Mouse (Mus musculus): Measurements from ENCODE around the gene Smg7. TPM values are rescaled to one million over a fixed set of nuclear protein-coding genes. Genes with fewer than 3 reads are reported as not detected.
A peak's percentile ranks its signal among the peaks of the same experiment; 100 is the strongest.

Smg7 gene
- polyA plus RNA-seq, 1 experiment from 2014 or later, result 21.9 TPM

- WGBS, result 61% methylated on average over 7 of the region's 7 CpGs
These were observed 81.3 kb downstream of the Smg7 start for GRCm38 (mm10) chr1:152820911-152821695.

GRCm38 (mm10) chr1:152819558-152819957 is 82.9 kb downstream of the Smg7 start:
- Histone ChIP-seq H3K36me3 (no peaks in the 10 kb centered on the region), H3K27me3 (no peaks in the 10 kb centered on the region), H3K27ac (no peak overlapping the region), H3K9me3 (replicated peaks) (no peaks in the 10 kb centered on the region; the same call in 1 of the 2 replicates), H3K9ac (no peak overlapping the region), H3K4me1 (replicated peaks) (peaks cover 39% of the 10 kb centered on the region), H3K4me3 (no peak overlapping the region), H3K4me2 (no peak overlapping the region)
- WGBS, result 78% methylated on average over 6 of the region's 6 CpGs
- no peak for ATAC-seq (replicated peaks; ENCODE audit: insufficient number of reproducible peaks, insufficient read depth, low FRiP score, low read depth)

More at GRCm38 (mm10) chr1:152820911-152821695, 81.3 kb downstream of the Smg7 start:
- Histone ChIP-seq H3K9me3 (replicated peaks) (no peaks in the 10 kb centered on the region; the same call in 1 of the 2 replicates), H3K27ac (no peak overlapping the region), H3K9ac (no peak overlapping the region), H3K4me1 (replicated peaks) (peaks cover 24% of the 10 kb centered on the region), H3K4me3 (no peak overlapping the region), H3K27me3 (no peaks in the 10 kb centered on the region), H3K4me2 (no peak overlapping the region), H3K36me3 (no peaks in the 10 kb centered on the region)
- no peak for ATAC-seq (replicated peaks; ENCODE audit: insufficient number of reproducible peaks, insufficient read depth, low FRiP score, low read depth)

GRCm38 (mm10) chr1:152817794-152818193 is 84.7 kb downstream of the Smg7 start:
- H3K9me3 ChIP-seq (replicated peaks), result no peaks in the 10 kb centered on the region; the same call in 1 of the 2 replicates
- H3K9ac ChIP-seq, result no peak overlapping the region
- peak; percentile 78 for ATAC-seq (replicated peaks; ENCODE audit: insufficient number of reproducible peaks, insufficient read depth, low FRiP score, low read depth)
- peaks cover 39% of the 10 kb centered on the region for H3K4me1 ChIP-seq (replicated peaks)
- 12% methylated on average over 10 of the region's 10 CpGs for WGBS
- no peaks in the 10 kb centered on the region for H3K36me3 ChIP-seq
- no peak overlapping the region for H3K4me3 ChIP-seq
- H3K27me3 ChIP-seq, result no peaks in the 10 kb centered on the region
- H3K4me2 ChIP-seq, result peak overlapping the region; percentile 14; the same call in 1 of the 2 replicates
- H3K27ac ChIP-seq, result peak overlapping the region; percentile 74

GRCm38 (mm10) chr1:152817027-152817769 is 85.2 kb downstream of the Smg7 start:
- no peak overlapping the region for H3K4me3 ChIP-seq
- H3K9ac ChIP-seq, result no peak overlapping the region
- no peaks in the 10 kb centered on the region for H3K9me3 ChIP-seq (replicated peaks)
- no peaks in the 10 kb centered on the region for H3K27me3 ChIP-seq
- peak overlapping the region; percentile 74 for H3K27ac ChIP-seq
- WGBS, result 32% methylated on average over 12 of the region's 12 CpGs
- no peak for ATAC-seq (replicated peaks; ENCODE audit: insufficient number of reproducible peaks, insufficient read depth, low FRiP score, low read depth)
- no peaks in the 10 kb centered on the region for H3K36me3 ChIP-seq
- H3K4me2 ChIP-seq, result peak overlapping the region; percentile 14; the same call in 1 of the 2 replicates
- H3K4me1 ChIP-seq (replicated peaks), result peaks cover 40% of the 10 kb centered on the region

- Histone ChIP-seq H3K36me3 (no peaks in the 10 kb centered on the region), H3K4me3 (no peak overlapping the region), H3K9ac (no peak overlapping the region), H3K4me1 (replicated peaks) (peaks cover 39% of the 10 kb centered on the region), H3K27me3 (no peaks in the 10 kb centered on the region), H3K4me2 (peak overlapping the region; percentile 33; the same call in 1 of the 2 replicates), H3K27ac (no peak overlapping the region), H3K9me3 (replicated peaks) (no peaks in the 10 kb centered on the region)
- peak; percentile 27 for ATAC-seq (replicated peaks; ENCODE audit: insufficient number of reproducible peaks, insufficient read depth, low FRiP score, low read depth)
- 41% methylated on average over 7 of the region's 7 CpGs for WGBS
These were observed 87.2 kb downstream of the Smg7 start for GRCm38 (mm10) chr1:152815265-152815701.

GRCm38 (mm10) chr1:152810533-152811439 is 91.7 kb downstream of the Smg7 start:
- WGBS, result 75% methylated on average over 13 of the region's 13 CpGs
- H3K27me3 ChIP-seq, result no peaks in the 10 kb centered on the region

GRCm38 (mm10) chr1:152809541-152810252 is 92.7 kb downstream of the Smg7 start:
- Histone ChIP-seq H3K9me3 (replicated peaks) (no peaks in the 10 kb centered on the region), H3K4me3 (no peak overlapping the region), H3K27ac (peak overlapping the region; percentile 72), H3K36me3 (no peaks in the 10 kb centered on the region), H3K9ac (no peak overlapping the region), H3K4me1 (replicated peaks) (peaks cover 9% of the 10 kb centered on the region; the same call in 1 of the 2 replicates), H3K27me3 (no peaks in the 10 kb centered on the region), H3K4me2 (no peak overlapping the region)
- ATAC-seq (replicated peaks; ENCODE audit: insufficient number of reproducible peaks, insufficient read depth, low FRiP score, low read depth), result peak; percentile 80; the same call in 1 of the 2 replicates
- WGBS, result 27% methylated on average over 8 of the region's 8 CpGs

More at GRCm38 (mm10) chr1:152810533-152811439, 91.7 kb downstream of the Smg7 start:
- Histone ChIP-seq H3K4me1 (replicated peaks) (peaks cover 20% of the 10 kb centered on the region), H3K9me3 (replicated peaks) (no peaks in the 10 kb centered on the region), H3K27ac (no peak overlapping the region), H3K4me3 (no peak overlapping the region), H3K4me2 (no peak overlapping the region), H3K36me3 (no peaks in the 10 kb centered on the region), H3K9ac (no peak overlapping the region)
- no peak for ATAC-seq (replicated peaks; ENCODE audit: insufficient number of reproducible peaks, insufficient read depth, low FRiP score, low read depth)

- 81% methylated on average over 2 of the region's 2 CpGs for WGBS
- Histone ChIP-seq H3K4me3 (peak overlapping the region; percentile 18; the same call in 1 of the 2 replicates), H3K36me3 (no peaks in the 10 kb centered on the region), H3K27me3 (no peaks in the 10 kb centered on the region), H3K4me2 (no peak overlapping the region), H3K9me3 (replicated peaks) (no peaks in the 10 kb centered on the region), H3K4me1 (replicated peaks) (peaks cover 8% of the 10 kb centered on the region; the same call in 1 of the 2 replicates), H3K27ac (no peak overlapping the region), H3K9ac (no peak overlapping the region)
- no peak for ATAC-seq (replicated peaks; ENCODE audit: insufficient number of reproducible peaks, insufficient read depth, low FRiP score, low read depth)
These were observed 94.1 kb downstream of the Smg7 start for GRCm38 (mm10) chr1:152808392-152808680.

- 63% methylated on average over 18 of the region's 18 CpGs for WGBS
- peaks cover 8% of the 10 kb centered on the region; the same call in 1 of the 2 replicates for H3K4me1 ChIP-seq (replicated peaks)
- H3K4me2 ChIP-seq, result no peak overlapping the region
- H3K9ac ChIP-seq, result no peak overlapping the region
- H3K9me3 ChIP-seq (replicated peaks), result no peaks in the 10 kb centered on the region
- H3K36me3 ChIP-seq, result no peaks in the 10 kb centered on the region
- peak overlapping the region; percentile 18; the same call in 1 of the 2 replicates for H3K4me3 ChIP-seq
- no peak overlapping the region for H3K27ac ChIP-seq
- ATAC-seq (replicated peaks; ENCODE audit: insufficient number of reproducible peaks, insufficient read depth, low FRiP score, low read depth), result no peak
- H3K27me3 ChIP-seq, result no peaks in the 10 kb centered on the region
These were observed 94.6 kb downstream of the Smg7 start for GRCm38 (mm10) chr1:152807619-152808391.

- H3K4me1 ChIP-seq (replicated peaks), result peaks cover 8% of the 10 kb centered on the region
- no peak for ATAC-seq (replicated peaks; ENCODE audit: insufficient number of reproducible peaks, insufficient read depth, low FRiP score, low read depth)
These were observed 97.5 kb downstream of the Smg7 start for GRCm38 (mm10) chr1:152804907-152805306.

More at GRCm38 (mm10) chr1:152804907-152805306, 97.5 kb downstream of the Smg7 start:
- no peaks in the 10 kb centered on the region for H3K36me3 ChIP-seq
- no peak overlapping the region for H3K27ac ChIP-seq
- 66% methylated on average over 6 of the region's 6 CpGs for WGBS
- H3K4me3 ChIP-seq, result no peak overlapping the region
- no peaks in the 10 kb centered on the region for H3K9me3 ChIP-seq (replicated peaks)
- no peak overlapping the region for H3K9ac ChIP-seq
- H3K4me2 ChIP-seq, result no peak overlapping the region
- H3K27me3 ChIP-seq, result no peaks in the 10 kb centered on the region

Measured in heart, embryonic 15.5 days (tissue).